Mouse (Mus musculus): ENCODE measurements at regions not wholly inside any gene's neighbourhood (a gene's known extent, or its start where the extent isn't known, plus 50 kb on each side); places are given as distances from the start of the nearest gene placed in this dataset.

DNA sequence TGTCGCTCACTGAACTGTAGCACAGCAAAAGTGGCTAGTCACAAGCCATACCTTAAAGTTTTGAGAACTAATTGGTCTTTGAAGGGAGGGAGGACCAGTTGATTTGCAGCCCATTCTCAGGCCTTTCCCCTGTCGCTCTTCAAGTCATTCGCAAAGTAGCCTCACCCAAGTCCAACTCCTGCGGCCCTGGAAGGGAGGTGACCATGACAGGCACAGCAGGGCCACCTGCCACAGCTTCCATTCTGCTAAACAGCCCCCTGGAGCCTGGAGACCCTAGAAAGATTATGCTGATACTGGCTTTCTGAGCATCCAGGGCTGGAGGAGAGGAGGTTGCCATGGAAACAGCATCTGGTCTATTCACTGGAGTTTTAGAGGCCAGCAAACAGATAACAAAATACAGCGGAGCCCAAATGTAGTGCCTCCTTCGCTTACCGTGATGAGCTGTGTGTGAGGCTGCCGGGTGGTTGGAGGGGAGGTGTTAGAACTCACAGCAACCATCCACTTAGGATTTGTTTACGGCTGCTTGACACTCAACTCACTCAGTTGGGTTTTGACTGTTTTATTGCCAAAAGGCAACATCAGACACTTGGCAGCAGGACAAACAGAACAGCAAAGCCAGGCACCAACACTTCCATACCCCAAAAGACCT, 111.3 kb upstream of the Ppp1r26 start:
- Histone ChIP-seq H3K4me3 (ENCODE audit: control insufficient read depth in 1 of 2, insufficient read depth in 1 of 2, low read depth in 2 of 2, low read length in 2 of 2) (no peak overlapping the region), H3K9ac (ENCODE audit: control insufficient read depth, low read depth, low read length, poor library complexity, severe bottlenecking) (no peak overlapping the region), H3K9me3 (replicated peaks; ENCODE audit: insufficient read depth, low read length) (no peaks in the 10 kb centered on the region), H3K4me1 (ENCODE audit: control insufficient read depth in 1 of 2, insufficient read depth in 2 of 2, low read length in 2 of 2) (no peaks in the 10 kb centered on the region), H3K27me3 (ENCODE audit: control insufficient read depth in 1 of 2, insufficient read depth in 2 of 2, low read length in 2 of 2) (peaks cover 0 to 3% of the 10 kb centered on the region in 2 experiments; a peak in 2 of 4 replicates), H3K36me3 (ENCODE audit: control insufficient read depth in 1 of 2, insufficient read depth in 2 of 2, low read length in 2 of 2) (no peaks in the 10 kb centered on the region), H3K79me2 (ENCODE audit: control insufficient read depth, insufficient read depth, low read length, poor library complexity) (no peaks in the 10 kb centered on the region), H3K27ac (ENCODE audit: control insufficient read depth, low read depth, low read length) (no peak overlapping the region)
- TF ChIP-seq MYB (IDR thresholded peaks at IDR 0.05; ENCODE audit: low read depth, low read length) (no peak), RCOR1 (IDR thresholded peaks at IDR 0.05; ENCODE audit: low read depth, low read length) (no peak), NELFE (IDR thresholded peaks at IDR 0.05; ENCODE audit: low read depth, low read length) (no peak), HCFC1 (IDR thresholded peaks at IDR 0.05; ENCODE audit: low read depth, low read length) (no peak), GATA1 (IDR thresholded peaks at IDR 0.05; ENCODE audit: low read depth, low read length) (no peak), RAD21 (IDR thresholded peaks at IDR 0.05; ENCODE audit: low read depth, low read length) (no peak), CTCF (IDR thresholded peaks at IDR 0.05 in 2 of 3, conservative IDR thresholded peaks at IDR 0.05 in 1 of 3; ENCODE audit: control insufficient read depth in 1 of 3, insufficient read depth in 1 of 3, low read depth in 2 of 3, low read length in 3 of 3, poor library complexity in 1 of 3, severe bottlenecking in 1 of 3) (no peak), TAL1 (IDR thresholded peaks at IDR 0.05; ENCODE audit: low read length) (no peak), ETS1 (IDR thresholded peaks at IDR 0.05; ENCODE audit: low read depth, low read length) (no peak), ZC3H11A (IDR thresholded peaks at IDR 0.05; ENCODE audit: low read depth, low read length) (no peak), MXI1 (IDR thresholded peaks at IDR 0.05; ENCODE audit: low read depth, low read length) (no peak), POLR2AphosphoS5 (IDR thresholded peaks at IDR 0.05; ENCODE audit: borderline replicate concordance, low read depth, low read length) (no peak)
- DNase-seq (ENCODE audit: low read depth, low spot score) = no peak

GRCm38 (mm10) chr2:28335810-28336209, 110.8 kb upstream of the Ppp1r26 start:
- H3K9me3 ChIP-seq (replicated peaks; ENCODE audit: insufficient read depth, low read length) = no peaks in the 10 kb centered on the region
- peaks cover 0 to 3% of the 10 kb centered on the region in 2 experiments; a peak in 2 of 4 replicates for H3K27me3 ChIP-seq (ENCODE audit: control insufficient read depth in 1 of 2, insufficient read depth in 2 of 2, low read length in 2 of 2)
- H3K4me3 ChIP-seq (ENCODE audit: control insufficient read depth in 1 of 2, insufficient read depth in 1 of 2, low read depth in 2 of 2, low read length in 2 of 2) = no peak overlapping the region
- no peaks in the 10 kb centered on the region for H3K79me2 ChIP-seq (ENCODE audit: control insufficient read depth, insufficient read depth, low read length, poor library complexity)
- no peaks in the 10 kb centered on the region for H3K36me3 ChIP-seq (ENCODE audit: control insufficient read depth in 1 of 2, insufficient read depth in 2 of 2, low read length in 2 of 2)
- TF ChIP-seq TBP (IDR thresholded peaks at IDR 0.05; ENCODE audit: low read depth, low read length) (no peak), RAD21 (IDR thresholded peaks at IDR 0.05; ENCODE audit: low read depth, low read length) (no peak), USF2 (IDR thresholded peaks at IDR 0.05; ENCODE audit: borderline replicate concordance in 1 of 2, insufficient read depth in 1 of 2, low read depth in 1 of 2, low read length in 2 of 2) (no peak), SMC3 (IDR thresholded peaks at IDR 0.05; ENCODE audit: low read depth, low read length) (no peak), TCF12 (IDR thresholded peaks at IDR 0.05; ENCODE audit: low read depth, low read length) (no peak), KAT2A (conservative IDR thresholded peaks at IDR 0.05; ENCODE audit: low read depth, low read length) (no peak), POLR2AphosphoS5 (IDR thresholded peaks at IDR 0.05; ENCODE audit: borderline replicate concordance, low read depth, low read length) (no peak), ELF1 (IDR thresholded peaks at IDR 0.05; ENCODE audit: low read depth, low read length) (no peak), MAZ (IDR thresholded peaks at IDR 0.05; ENCODE audit: low read depth, low read length) (no peak), ZKSCAN1 (IDR thresholded peaks at IDR 0.05; ENCODE audit: low read depth, low read length) (no peak), MAFK (IDR thresholded peaks at IDR 0.05; ENCODE audit: borderline replicate concordance, low read depth, low read length) (no peak), ZNF384 (IDR thresholded peaks at IDR 0.05; ENCODE audit: low read depth, low read length) (no peak), SIN3A (IDR thresholded peaks at IDR 0.05; ENCODE audit: low read length) (no peak), CHD1 (IDR thresholded peaks at IDR 0.05; ENCODE audit: low read depth, low read length) (no peak), EP300 (IDR thresholded peaks at IDR 0.05; ENCODE audit: low read depth in 1 of 2, low read length in 2 of 2) (no peak), MEF2A (IDR thresholded peaks at IDR 0.05; ENCODE audit: extremely low read depth, insufficient replicate concordance, low read depth, low read length, poor library complexity, severe bottlenecking) (no peak), MAX (IDR thresholded peaks at IDR 0.05; ENCODE audit: low read length) (no peak), GABPA (IDR thresholded peaks at IDR 0.05; ENCODE audit: low read depth, low read length) (no peak)
- H3K27ac ChIP-seq (ENCODE audit: control insufficient read depth, low read depth, low read length) = no peak overlapping the region
- H3K9ac ChIP-seq (ENCODE audit: control insufficient read depth, low read depth, low read length, poor library complexity, severe bottlenecking) = no peak overlapping the region
- H3K4me1 ChIP-seq (ENCODE audit: control insufficient read depth in 1 of 2, insufficient read depth in 2 of 2, low read length in 2 of 2) = no peaks in the 10 kb centered on the region
- no peak for DNase-seq (ENCODE audit: low read depth, low spot score)
